ENCODE assay signal across 20 mouse cellular contexts in the genomic region with DNA sequence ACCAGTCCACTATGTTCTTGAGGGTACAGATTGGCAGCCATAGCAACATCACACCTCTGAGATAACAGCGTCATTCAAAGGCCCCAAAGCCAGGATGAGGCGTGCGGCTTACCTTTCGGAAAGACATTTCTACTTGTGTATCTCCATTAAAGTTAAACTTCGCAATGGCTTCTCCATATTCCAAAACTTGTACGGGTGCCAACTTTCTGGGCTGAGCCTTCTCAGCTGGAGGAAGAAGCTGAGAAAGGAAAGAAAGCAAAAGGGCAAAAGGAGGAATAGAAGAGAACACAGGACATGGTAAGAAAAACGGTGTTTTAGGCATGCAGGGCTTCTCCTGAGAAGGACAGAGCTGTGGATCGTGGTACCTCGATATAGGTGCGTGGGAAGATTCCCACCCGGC.
"Had no signal": no experiment of that assay in that cellular context is flagged by ENCODE, and none has a peak within 500 bp of the region (broad histone marks: within the 10 kb centered on the region; RNA-seq: fewer than 3 reads in every experiment).

No protein-coding gene starts in this region.

- H3K9me3 ChIP-seq: limb, embryonic 10.5 days; limb, embryonic 13.5 days; liver, embryonic 12.5 days; liver, embryonic 15.5 days; midbrain, embryonic 12.5 days; midbrain, embryonic 15.5 days; neural tube, embryonic 12.5 days; neural tube, embryonic 15.5 days had no signal

- H3K4me1 ChIP-seq: limb, embryonic 13.5 days; midbrain, embryonic 12.5 days; midbrain, embryonic 15.5 days; neural tube, embryonic 12.5 days; neural tube, embryonic 15.5 days had no signal

- H3K4me3 ChIP-seq: layer of hippocampus, adult 2 months; limb, embryonic 10.5 days; limb, embryonic 13.5 days; liver, embryonic 12.5 days; liver, embryonic 15.5 days; midbrain, embryonic 12.5 days; midbrain, embryonic 15.5 days; neural tube, embryonic 12.5 days; neural tube, embryonic 15.5 days had no signal

- H3K27ac ChIP-seq: layer of hippocampus, adult 2 months; limb, embryonic 10.5 days; limb, embryonic 13.5 days; liver, embryonic 12.5 days; liver, embryonic 15.5 days; macrophage; midbrain, embryonic 12.5 days; midbrain, embryonic 15.5 days; neural tube, embryonic 12.5 days; neural tube, embryonic 15.5 days had no signal

- H3K4me2 ChIP-seq: limb, embryonic 13.5 days; liver, embryonic 12.5 days; liver, embryonic 15.5 days; midbrain, embryonic 12.5 days; midbrain, embryonic 15.5 days; neural tube, embryonic 12.5 days; neural tube, embryonic 15.5 days had no signal

- H3K9ac ChIP-seq: limb, embryonic 13.5 days; liver, embryonic 12.5 days; liver, embryonic 15.5 days; midbrain, embryonic 12.5 days; midbrain, embryonic 15.5 days; neural tube, embryonic 12.5 days; neural tube, embryonic 15.5 days had no signal

- H3K27me3 ChIP-seq: limb, embryonic 13.5 days; liver, embryonic 12.5 days; liver, embryonic 15.5 days; midbrain, embryonic 12.5 days; midbrain, embryonic 15.5 days; neural tube, embryonic 12.5 days; neural tube, embryonic 15.5 days had no signal

- ATAC-seq: intestine, postnatal 0 days; liver, embryonic 12.5 days; midbrain, embryonic 15.5 days had no signal

- DNase-seq: kidney, adult 9 months; kidney, postnatal 14 days; layer of hippocampus, adult 9-11 months; liver; lung, adult 18-20 months; right cerebral cortex, adult 18-20 months; right cerebral cortex, postnatal 14 days; right cerebral cortex, postnatal 4 days; thymus, postnatal 25 days had no signal

- H3K36me3 ChIP-seq: limb, embryonic 10.5 days had no signal
